Mouse (Mus musculus) CD4-positive helper T cell, adult 2 months (primary cell): ENCODE results near the gene Wbp1l.

Experiments
- DNase-seq: peaks from one replicate; pipeline ENCODE4 v3.0.0-alpha.2; 2012; ENCODE audit warnings: low read depth, missing footprints, low spot score

Wbp1l gene

GRCm38 (mm10) chr19:46705779-46706495 lies 107.1 kb downstream of the Wbp1l start:
- peak; percentile 41 for DNase-seq

DNA sequence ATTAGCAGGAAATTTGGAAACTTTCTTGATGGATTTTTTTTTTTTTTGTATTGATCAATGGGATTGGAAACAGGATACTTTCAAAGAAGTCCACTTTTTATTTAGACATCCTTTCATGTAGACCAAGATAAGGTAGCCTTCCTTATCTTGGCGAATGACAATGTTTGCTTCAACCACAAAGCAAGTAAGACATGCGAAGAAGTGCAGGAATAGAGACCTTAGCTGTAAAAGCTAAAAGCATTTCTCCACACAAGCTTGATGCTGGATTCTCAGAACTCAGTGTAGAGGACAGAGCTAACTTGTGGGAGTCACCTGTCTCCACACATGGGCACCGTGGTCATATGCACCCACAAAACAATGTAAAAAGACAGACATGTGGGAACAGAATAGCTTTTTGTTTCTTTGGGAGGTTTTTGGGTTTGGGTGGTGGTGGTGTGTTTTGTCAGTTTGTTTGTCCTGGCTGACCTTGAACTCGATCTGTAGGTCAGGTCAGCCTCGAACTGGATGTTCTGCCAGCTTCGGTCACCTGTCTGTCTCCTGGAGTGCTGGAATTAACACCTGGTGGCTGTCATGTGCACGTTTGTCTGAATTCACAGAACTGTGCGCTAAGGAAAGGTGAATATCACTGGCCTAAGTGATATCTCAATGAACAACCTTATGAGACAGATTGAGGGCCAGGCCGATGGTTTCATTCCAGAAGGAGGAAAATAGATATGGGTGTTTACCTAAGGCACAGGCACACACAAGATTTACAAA lies 107.8 kb downstream of the Wbp1l start:
- no peak for DNase-seq
